Mouse (Mus musculus): ENCODE results near the gene Sec24d. TPM values are rescaled to one million over a fixed set of nuclear protein-coding genes. Genes with fewer than 3 reads are reported as not detected.

Gene Sec24d
- polyA plus RNA-seq, 1 experiment from 2014 or later = 10.2 TPM

- H3K4me2 ChIP-seq (ENCODE audit: low read depth, low read length) = no peak overlapping the region
- WGBS = 60% methylated on average over 12 of the region's 12 CpGs
- H3K36me3 ChIP-seq (ENCODE audit: control insufficient read depth, insufficient read depth, low read length) = no peaks in the 10 kb centered on the region
- no peak overlapping the region for H3K27ac ChIP-seq (ENCODE audit: low read depth, low read length)
- no peaks in the 10 kb centered on the region for H3K27me3 ChIP-seq (ENCODE audit: control insufficient read depth, insufficient read depth, low read length)
- no peak overlapping the region for H3K4me3 ChIP-seq (ENCODE audit: low read depth, low read length)
- ATAC-seq (ENCODE audit: low read depth) = no peak
- 0 out of 2 replicates have a peak, but pooled peaks cover 2% of the 10 kb centered on the region for H3K4me1 ChIP-seq (ENCODE audit: control insufficient read depth, insufficient read depth, low read length)
- no peak overlapping the region for H3K9ac ChIP-seq (replicated peaks; ENCODE audit: low read depth, low read length)
- no peaks in the 10 kb centered on the region for H3K9me3 ChIP-seq (ENCODE audit: control insufficient read depth, low read length)
Measured at GRCm38 (mm10) chr3:123338666-123339195, 71.5 kb downstream of the Sec24d start.

- Histone ChIP-seq H3K4me1 (ENCODE audit: control insufficient read depth, insufficient read depth, low read length) (no peaks in the 10 kb centered on the region), H3K4me3 (ENCODE audit: low read depth, low read length) (no peak overlapping the region), H3K27ac (ENCODE audit: low read depth, low read length) (no peak overlapping the region), H3K4me2 (ENCODE audit: low read depth, low read length) (no peak overlapping the region), H3K9me3 (ENCODE audit: control insufficient read depth, low read length) (no peaks in the 10 kb centered on the region), H3K36me3 (ENCODE audit: control insufficient read depth, insufficient read depth, low read length) (no peaks in the 10 kb centered on the region), H3K27me3 (ENCODE audit: control insufficient read depth, insufficient read depth, low read length) (no peaks in the 10 kb centered on the region), H3K9ac (replicated peaks; ENCODE audit: low read depth, low read length) (no peak overlapping the region)
- 81% methylated on average over 2 of the region's 2 CpGs for WGBS
- no peak for ATAC-seq (ENCODE audit: low read depth)
Measured at GRCm38 (mm10) chr3:123341049-123341448, 73.8 kb downstream of the Sec24d start.

GRCm38 (mm10) chr3:123343690-123344089 lies 76.4 kb downstream of the Sec24d start:
- H3K4me3 ChIP-seq (ENCODE audit: low read depth, low read length) = no peak overlapping the region
- ATAC-seq (ENCODE audit: low read depth) = no peak
- no peaks in the 10 kb centered on the region for H3K27me3 ChIP-seq (ENCODE audit: control insufficient read depth, insufficient read depth, low read length)
- H3K36me3 ChIP-seq (ENCODE audit: control insufficient read depth, insufficient read depth, low read length) = no peaks in the 10 kb centered on the region
- WGBS = 34% methylated on average over 6 of the region's 6 CpGs
- no peaks in the 10 kb centered on the region for H3K4me1 ChIP-seq (ENCODE audit: control insufficient read depth, insufficient read depth, low read length)
- H3K9me3 ChIP-seq (ENCODE audit: control insufficient read depth, low read length) = no peaks in the 10 kb centered on the region
- no peak overlapping the region for H3K9ac ChIP-seq (replicated peaks; ENCODE audit: low read depth, low read length)
- no peak overlapping the region for H3K27ac ChIP-seq (ENCODE audit: low read depth, low read length)
- no peak overlapping the region for H3K4me2 ChIP-seq (ENCODE audit: low read depth, low read length)

- no peak overlapping the region for H3K9ac ChIP-seq (replicated peaks; ENCODE audit: low read depth, low read length)
- no peak overlapping the region for H3K4me2 ChIP-seq (ENCODE audit: low read depth, low read length)
- H3K27me3 ChIP-seq (ENCODE audit: control insufficient read depth, insufficient read depth, low read length) = no peaks in the 10 kb centered on the region
- H3K4me1 ChIP-seq (ENCODE audit: control insufficient read depth, insufficient read depth, low read length) = no peaks in the 10 kb centered on the region
- no peak for ATAC-seq (ENCODE audit: low read depth)
- no peaks in the 10 kb centered on the region for H3K9me3 ChIP-seq (ENCODE audit: control insufficient read depth, low read length)
- H3K36me3 ChIP-seq (ENCODE audit: control insufficient read depth, insufficient read depth, low read length) = no peaks in the 10 kb centered on the region
- H3K4me3 ChIP-seq (ENCODE audit: low read depth, low read length) = no peak overlapping the region
- WGBS = 92% methylated on average over 12 of the region's 12 CpGs
- no peak overlapping the region for H3K27ac ChIP-seq (ENCODE audit: low read depth, low read length)
Measured at GRCm38 (mm10) chr3:123348080-123348802, 81.0 kb downstream of the Sec24d start.

GRCm38 (mm10) chr3:123350602-123351001 lies 83.3 kb downstream of the Sec24d start:
- Histone ChIP-seq H3K4me2 (ENCODE audit: low read depth, low read length) (no peak overlapping the region), H3K9ac (replicated peaks; ENCODE audit: low read depth, low read length) (no peak overlapping the region), H3K27me3 (ENCODE audit: control insufficient read depth, insufficient read depth, low read length) (no peaks in the 10 kb centered on the region), H3K9me3 (ENCODE audit: control insufficient read depth, low read length) (no peaks in the 10 kb centered on the region), H3K36me3 (ENCODE audit: control insufficient read depth, insufficient read depth, low read length) (no peaks in the 10 kb centered on the region), H3K4me3 (ENCODE audit: low read depth, low read length) (no peak overlapping the region), H3K27ac (ENCODE audit: low read depth, low read length) (no peak overlapping the region), H3K4me1 (ENCODE audit: control insufficient read depth, insufficient read depth, low read length) (no peaks in the 10 kb centered on the region)
- 93% methylated on average over 8 of the region's 8 CpGs for WGBS
- ATAC-seq (ENCODE audit: low read depth) = no peak

- Histone ChIP-seq H3K4me2 (ENCODE audit: low read depth, low read length) (no peak overlapping the region), H3K27ac (ENCODE audit: low read depth, low read length) (no peak overlapping the region), H3K9ac (replicated peaks; ENCODE audit: low read depth, low read length) (no peak overlapping the region), H3K4me3 (ENCODE audit: low read depth, low read length) (no peak overlapping the region), H3K36me3 (ENCODE audit: control insufficient read depth, insufficient read depth, low read length) (no peaks in the 10 kb centered on the region), H3K4me1 (ENCODE audit: control insufficient read depth, insufficient read depth, low read length) (no peaks in the 10 kb centered on the region), H3K9me3 (ENCODE audit: control insufficient read depth, low read length) (no peaks in the 10 kb centered on the region), H3K27me3 (ENCODE audit: control insufficient read depth, insufficient read depth, low read length) (no peaks in the 10 kb centered on the region)
- ATAC-seq (ENCODE audit: low read depth) = no peak
- WGBS = 82% methylated on average over 2 of the region's 2 CpGs
Measured at GRCm38 (mm10) chr3:123351519-123351918, 84.3 kb downstream of the Sec24d start.

- 75% methylated on average over 6 of the region's 6 CpGs for WGBS
- Histone ChIP-seq H3K27me3 (ENCODE audit: control insufficient read depth, insufficient read depth, low read length) (no peaks in the 10 kb centered on the region), H3K4me1 (ENCODE audit: control insufficient read depth, insufficient read depth, low read length) (no peaks in the 10 kb centered on the region)
Measured at GRCm38 (mm10) chr3:123353183-123353582, 85.9 kb downstream of the Sec24d start.

GRCm38 (mm10) chr3:123353661-123354060 lies 86.4 kb downstream of the Sec24d start:
- Histone ChIP-seq H3K36me3 (ENCODE audit: control insufficient read depth, insufficient read depth, low read length) (no peaks in the 10 kb centered on the region), H3K27ac (ENCODE audit: low read depth, low read length) (no peak overlapping the region), H3K4me2 (ENCODE audit: low read depth, low read length) (no peak overlapping the region), H3K4me1 (ENCODE audit: control insufficient read depth, insufficient read depth, low read length) (no peaks in the 10 kb centered on the region), H3K4me3 (ENCODE audit: low read depth, low read length) (no peak overlapping the region), H3K9me3 (ENCODE audit: control insufficient read depth, low read length) (no peaks in the 10 kb centered on the region), H3K9ac (replicated peaks; ENCODE audit: low read depth, low read length) (no peak overlapping the region), H3K27me3 (ENCODE audit: control insufficient read depth, insufficient read depth, low read length) (no peaks in the 10 kb centered on the region)
- ATAC-seq (ENCODE audit: low read depth) = no peak
- WGBS = 89% methylated on average over 12 of the region's 12 CpGs

More at GRCm38 (mm10) chr3:123353183-123353582, 85.9 kb downstream of the Sec24d start:
- H3K9me3 ChIP-seq (ENCODE audit: control insufficient read depth, low read length) = no peaks in the 10 kb centered on the region
- no peak overlapping the region for H3K4me3 ChIP-seq (ENCODE audit: low read depth, low read length)
- H3K4me2 ChIP-seq (ENCODE audit: low read depth, low read length) = no peak overlapping the region
- H3K9ac ChIP-seq (replicated peaks; ENCODE audit: low read depth, low read length) = no peak overlapping the region
- H3K36me3 ChIP-seq (ENCODE audit: control insufficient read depth, insufficient read depth, low read length) = no peaks in the 10 kb centered on the region
- ATAC-seq (ENCODE audit: low read depth) = peak; percentile 24; the same call in 1 of the 2 replicates
- H3K27ac ChIP-seq (ENCODE audit: low read depth, low read length) = no peak overlapping the region

GRCm38 (mm10) chr3:123354388-123354787 lies 87.1 kb downstream of the Sec24d start:
- Histone ChIP-seq H3K4me2 (ENCODE audit: low read depth, low read length) (no peak overlapping the region), H3K4me3 (ENCODE audit: low read depth, low read length) (no peak overlapping the region), H3K4me1 (ENCODE audit: control insufficient read depth, insufficient read depth, low read length) (no peaks in the 10 kb centered on the region), H3K27ac (ENCODE audit: low read depth, low read length) (no peak overlapping the region), H3K27me3 (ENCODE audit: control insufficient read depth, insufficient read depth, low read length) (no peaks in the 10 kb centered on the region), H3K36me3 (ENCODE audit: control insufficient read depth, insufficient read depth, low read length) (no peaks in the 10 kb centered on the region), H3K9me3 (ENCODE audit: control insufficient read depth, low read length) (no peaks in the 10 kb centered on the region), H3K9ac (replicated peaks; ENCODE audit: low read depth, low read length) (no peak overlapping the region)
- WGBS = 92% methylated on average over 9 of the region's 9 CpGs
- ATAC-seq (ENCODE audit: low read depth) = no peak
